Mouse (Mus musculus) ES-E14 (cell line): ENCODE data around the gene Sept5.

ENCODE experiments used
- CHD2 ChIP-seq: IDR thresholded peaks from 2 replicates; pipeline ENCODE4 v1.6.1; 2014; ENCODE audit warnings: mild to moderate bottlenecking, low read depth, low read length, inconsistent platforms
- HCFC1 ChIP-seq: IDR thresholded peaks from 2 replicates; pipeline ENCODE4 v1.6.1; 2012; ENCODE audit warnings: low read length, inconsistent platforms, borderline replicate concordance; ENCODE audit not compliant: insufficient read depth
- MAFK ChIP-seq: IDR thresholded peaks from 2 replicates; pipeline ENCODE4 v1.6.1; 2014; ENCODE audit warnings: mild to moderate bottlenecking, low read depth, low read length, inconsistent platforms; ENCODE audit not compliant: insufficient read depth
- ZC3H11A ChIP-seq: IDR thresholded peaks from 2 replicates; pipeline ENCODE4 v1.6.1; 2012; ENCODE audit warnings: low read depth, mild to moderate bottlenecking, inconsistent platforms, low read length, borderline replicate concordance
- ZNF384 ChIP-seq: IDR thresholded peaks from 2 replicates; pipeline ENCODE4 v1.6.1; 2012; ENCODE audit warnings: low read depth, low read length, inconsistent platforms

DNA sequence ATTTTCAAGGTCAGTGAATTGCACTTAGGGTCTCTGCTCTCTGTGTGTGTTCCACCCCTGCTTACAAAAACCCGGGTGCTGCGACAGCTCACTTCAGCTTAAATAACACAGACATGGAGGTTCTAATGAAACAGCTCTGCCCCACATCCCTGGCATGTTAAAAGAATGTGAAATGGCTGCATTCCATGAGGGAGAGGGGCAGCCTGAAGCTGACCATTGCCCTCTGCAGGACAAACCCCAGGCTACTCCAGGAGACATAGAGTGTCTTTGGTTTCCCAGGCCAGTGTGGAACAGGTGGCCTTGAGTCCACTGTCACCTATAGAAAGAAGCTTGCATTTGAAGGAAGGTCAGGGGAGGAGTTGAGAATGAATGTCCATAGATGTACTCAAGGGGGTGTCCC lies 49.4 kb downstream of the Sept5 start:
- TF ChIP-seq CHD2 (no peak), ZC3H11A (no peak), HCFC1 (no peak), ZNF384 (no peak), MAFK (no peak)
